Mouse (Mus musculus) midbrain, embryonic 14.5 days (tissue): ENCODE results near the gene Xpo4. TPM values are rescaled to one million over a fixed set of nuclear protein-coding genes. Genes with fewer than 3 reads are reported as not detected.

Experiments
- ATAC-seq: fragments of 200-750 bp; cut with Nextera tagmentation; 2 replicates; pipeline ENCODE4 v1.8.0; 2017; ENCODE audit warnings: moderate number of reproducible peaks, moderate library complexity; ENCODE audit not compliant: low FRiP score, low TSS enrichment
- DNase-seq: peaks from one replicate; pipeline ENCODE4 v3.0.0-alpha.2; 2015
- H3K27ac ChIP-seq: fragments of 300-500 bp; sonication (generic); replicated peaks from 2 replicates; pipeline ENCODE4 v1.5.1; 2014; ENCODE audit warnings: mild to moderate bottlenecking, low read depth, low read length, moderate library complexity
- H3K27me3 ChIP-seq: fragments of 300-500 bp; sonication (generic); 2 replicates; pipeline ENCODE4 v1.6.1; 2014; ENCODE audit warnings: low read length, control low read depth, mixed read lengths; ENCODE audit not compliant: control insufficient read depth, insufficient read depth
- H3K36me3 ChIP-seq: fragments of 300-500 bp; sonication (generic); 2 replicates; pipeline ENCODE4 v1.6.1; 2014; ENCODE audit warnings: low read length, control low read depth; ENCODE audit not compliant: control insufficient read depth, insufficient read depth
- H3K4me1 ChIP-seq: fragments of 300-500 bp; sonication (generic); 2 replicates; pipeline ENCODE4 v1.6.1; 2014; ENCODE audit warnings: mild to moderate bottlenecking, antibody characterized with exemption, low read length, control low read depth; ENCODE audit not compliant: control insufficient read depth, insufficient read depth
- H3K4me2 ChIP-seq: fragments of 300-500 bp; sonication (generic); 2 replicates; pipeline ENCODE4 v1.6.1; 2014; ENCODE audit warnings: mild to moderate bottlenecking, low read length, moderate library complexity
- H3K4me3 ChIP-seq: fragments of 300-500 bp; sonication (generic); replicated peaks from 2 replicates; pipeline ENCODE4 v1.5.1; 2014; ENCODE audit warnings: low read depth, low read length
- H3K9ac ChIP-seq: fragments of 300-500 bp; sonication (generic); replicated peaks from 2 replicates; pipeline ENCODE4 v1.6.1; 2014; ENCODE audit warnings: mild to moderate bottlenecking, low read length, moderate library complexity
- H3K9me3 ChIP-seq: fragments of 300-500 bp; sonication (generic); 2 replicates; pipeline ENCODE4 v1.6.1; 2016; ENCODE audit warnings: low read length, control low read depth, mixed read lengths; ENCODE audit not compliant: control insufficient read depth
- WGBS: fragments of 180-500 bp; shearing (Covaris S2); extraction: QIAGEN DNeasy Blood & Tissue Kit; methylation state at CpG from one replicate; pipeline ENCODE4 v1.1.7; 2014; 5-methylcytosine and 5-hydroxymethylcytosine counted together
- polyA plus RNA-seq: library from polyadenylated mRNA; unstranded; fragments of >200 nt; fragmentation: Nextera tagmentation; extraction: Ambion mirVana; gene quantifications from 2 replicates; pipeline ENCODE4 v1.2.1, GENCODE M21; 2014

Gene Xpo4
- polyA plus RNA-seq, 1 experiment from 2014 or later = 18.7 TPM

DNA sequence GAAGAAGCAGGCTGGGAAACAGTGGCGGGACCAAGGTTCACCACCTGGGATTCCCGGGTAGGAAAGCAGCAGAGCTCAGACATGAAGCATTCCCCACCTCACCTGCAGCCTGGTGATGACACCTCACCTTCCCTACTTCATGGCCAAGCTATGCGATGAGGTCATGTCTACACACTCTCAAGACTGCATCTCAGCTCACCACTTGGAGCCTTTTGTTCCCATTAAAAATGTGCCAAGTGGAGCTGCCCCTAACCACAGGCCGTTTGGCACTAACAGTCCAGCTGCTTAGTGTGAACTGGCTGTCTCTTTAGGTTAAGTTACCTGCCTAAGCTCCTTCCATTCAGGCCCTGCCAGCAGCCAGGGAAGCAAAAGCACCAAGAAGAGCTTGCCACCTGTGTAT is 39.8 kb upstream of the Xpo4 start:
- Histone ChIP-seq H3K27ac (no peak overlapping the region), H3K4me1 (peaks cover 29% of the 10 kb centered on the region), H3K9ac (no peak overlapping the region), H3K4me3 (no peak overlapping the region), H3K9me3 (no peaks in the 10 kb centered on the region), H3K4me2 (no peak overlapping the region), H3K27me3 (no peaks in the 10 kb centered on the region), H3K36me3 (peaks cover 3% of the 10 kb centered on the region)
- ATAC-seq (no peak), DNase-seq (no peak)
- 86% methylated on average over 4 of the region's 4 CpGs for WGBS

- DNase-seq = peak; percentile 61
- peaks cover 5% of the 10 kb centered on the region; the same call in 1 of the 2 replicates for H3K4me1 ChIP-seq
- peak overlapping the region; percentile 57 for H3K27ac ChIP-seq
- peaks cover 24% of the 10 kb centered on the region for H3K36me3 ChIP-seq
- no peak overlapping the region for H3K4me3 ChIP-seq
- no peak overlapping the region for H3K4me2 ChIP-seq
- 54% methylated on average over 12 of the region's 12 CpGs for WGBS
- peak; percentile 57; the same call in 1 of the 2 replicates for ATAC-seq
- no peaks in the 10 kb centered on the region for H3K9me3 ChIP-seq
- H3K27me3 ChIP-seq = no peaks in the 10 kb centered on the region
- H3K9ac ChIP-seq = no peak overlapping the region
Measured at GRCm38 (mm10) chr14:57701915-57702477, 36.8 kb upstream of the Xpo4 start.

DNA sequence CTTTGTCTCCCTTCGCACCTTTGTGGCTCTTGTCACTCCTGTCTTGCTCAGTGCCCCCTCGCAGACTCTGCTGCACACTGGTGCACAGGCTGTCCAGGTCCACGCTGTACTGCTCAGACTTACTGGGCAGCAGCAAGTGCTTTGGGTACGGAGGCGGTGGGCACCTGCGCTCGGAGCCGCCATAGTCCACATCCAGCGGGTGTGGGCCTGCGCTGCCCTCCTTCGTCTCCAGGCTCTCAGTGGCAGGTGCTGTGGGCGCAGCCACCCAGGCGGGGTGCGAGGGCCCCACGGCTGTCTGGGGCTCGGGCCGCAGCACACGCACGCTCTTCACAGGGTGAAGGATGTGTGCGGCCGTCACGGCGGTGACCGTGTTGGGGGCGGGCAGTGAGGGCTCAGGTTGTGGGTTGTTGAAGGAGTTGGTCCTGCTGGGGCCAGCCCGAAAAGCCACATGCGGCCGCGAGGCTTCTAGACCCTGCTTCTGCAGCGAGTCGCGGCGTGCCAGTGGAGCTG is 34.3 kb upstream of the Xpo4 start:
- Histone ChIP-seq H3K4me2 (no peak overlapping the region), H3K36me3 (peaks cover 42% of the 10 kb centered on the region), H3K9me3 (no peaks in the 10 kb centered on the region), H3K4me3 (no peak overlapping the region), H3K27me3 (no peaks in the 10 kb centered on the region), H3K9ac (no peak overlapping the region), H3K27ac (no peak overlapping the region), H3K4me1 (no peaks in the 10 kb centered on the region)
- WGBS = 97% methylated on average over 33 of the region's 33 CpGs
- no peak for DNase-seq
- ATAC-seq = no peak

- H3K4me1 ChIP-seq = no peaks in the 10 kb centered on the region
- no peak overlapping the region for H3K4me3 ChIP-seq
- H3K9me3 ChIP-seq = no peaks in the 10 kb centered on the region
- H3K27me3 ChIP-seq = no peaks in the 10 kb centered on the region
- H3K9ac ChIP-seq = no peak overlapping the region
- WGBS = 90% methylated on average over 10 of the region's 10 CpGs
- no peak overlapping the region for H3K27ac ChIP-seq
- DNase-seq (no peak), ATAC-seq (no peak)
- H3K36me3 ChIP-seq = peaks cover 47% of the 10 kb centered on the region
- H3K4me2 ChIP-seq = no peak overlapping the region
Measured at GRCm38 (mm10) chr14:57699016-57699415, 33.8 kb upstream of the Xpo4 start.

DNA sequence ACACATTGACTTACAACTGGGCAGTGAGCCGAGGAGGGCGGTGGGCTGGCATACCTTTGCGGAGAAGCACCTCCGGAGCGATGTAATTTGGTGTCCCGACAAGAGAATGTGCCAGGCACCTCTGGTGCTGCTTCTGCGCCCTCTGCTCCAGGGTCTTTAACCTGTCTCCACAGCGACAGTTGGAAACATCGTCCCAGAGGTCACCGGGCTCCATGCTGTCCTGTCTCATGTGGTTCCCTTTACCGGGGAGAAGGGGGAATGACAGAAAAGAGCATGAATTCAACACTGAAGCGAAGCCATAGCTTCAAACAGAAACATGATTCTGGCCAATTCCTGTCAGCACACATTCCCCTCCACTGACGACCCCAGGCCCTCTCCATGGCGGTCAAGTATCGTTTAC is 30.8 kb upstream of the Xpo4 start:
- DNase-seq = no peak
- Histone ChIP-seq H3K9me3 (no peaks in the 10 kb centered on the region), H3K4me3 (no peak overlapping the region), H3K4me1 (no peaks in the 10 kb centered on the region), H3K9ac (no peak overlapping the region), H3K27me3 (no peaks in the 10 kb centered on the region), H3K36me3 (peaks cover 50% of the 10 kb centered on the region), H3K4me2 (no peak overlapping the region), H3K27ac (no peak overlapping the region)
- 97% methylated on average over 15 of the region's 15 CpGs for WGBS
- ATAC-seq = no peak

GRCm38 (mm10) chr14:57695550-57695949 is 30.3 kb upstream of the Xpo4 start:
- no peak overlapping the region for H3K9ac ChIP-seq
- DNase-seq (no peak), ATAC-seq (no peak)
- no peak overlapping the region for H3K27ac ChIP-seq
- H3K36me3 ChIP-seq = peaks cover 55% of the 10 kb centered on the region
- H3K4me3 ChIP-seq = no peak overlapping the region
- no peaks in the 10 kb centered on the region for H3K4me1 ChIP-seq
- H3K27me3 ChIP-seq = no peaks in the 10 kb centered on the region
- WGBS = 90% methylated on average over 8 of the region's 8 CpGs
- no peaks in the 10 kb centered on the region for H3K9me3 ChIP-seq
- H3K4me2 ChIP-seq = no peak overlapping the region

DNA sequence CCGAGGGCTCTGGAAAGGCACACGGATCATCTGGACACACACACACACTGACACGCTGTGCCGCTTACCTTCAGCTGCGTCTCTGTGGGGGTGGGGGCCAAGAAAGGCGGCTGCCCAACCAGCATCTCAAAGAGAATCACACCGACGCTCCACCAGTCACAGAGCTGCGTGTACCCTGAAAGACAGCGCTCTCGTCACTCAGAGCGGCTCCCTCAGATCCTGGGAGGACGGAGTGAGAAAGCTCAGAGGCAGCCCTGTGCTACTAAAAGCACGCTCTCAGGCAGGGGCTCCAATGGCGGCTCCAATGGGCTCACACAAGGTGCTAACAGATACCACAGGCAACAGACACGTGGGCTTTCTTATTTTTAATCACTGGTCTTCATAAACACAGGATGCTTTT is 29.0 kb upstream of the Xpo4 start:
- peaks cover 49% of the 10 kb centered on the region for H3K36me3 ChIP-seq
- no peaks in the 10 kb centered on the region for H3K9me3 ChIP-seq
- no peak for ATAC-seq
- H3K27ac ChIP-seq = no peak overlapping the region
- H3K4me2 ChIP-seq = no peak overlapping the region
- H3K9ac ChIP-seq = no peak overlapping the region
- 86% methylated on average over 16 of the region's 16 CpGs for WGBS
- H3K4me3 ChIP-seq = no peak overlapping the region
- H3K27me3 ChIP-seq = no peaks in the 10 kb centered on the region
- no peak for DNase-seq
- H3K4me1 ChIP-seq = no peaks in the 10 kb centered on the region

DNA sequence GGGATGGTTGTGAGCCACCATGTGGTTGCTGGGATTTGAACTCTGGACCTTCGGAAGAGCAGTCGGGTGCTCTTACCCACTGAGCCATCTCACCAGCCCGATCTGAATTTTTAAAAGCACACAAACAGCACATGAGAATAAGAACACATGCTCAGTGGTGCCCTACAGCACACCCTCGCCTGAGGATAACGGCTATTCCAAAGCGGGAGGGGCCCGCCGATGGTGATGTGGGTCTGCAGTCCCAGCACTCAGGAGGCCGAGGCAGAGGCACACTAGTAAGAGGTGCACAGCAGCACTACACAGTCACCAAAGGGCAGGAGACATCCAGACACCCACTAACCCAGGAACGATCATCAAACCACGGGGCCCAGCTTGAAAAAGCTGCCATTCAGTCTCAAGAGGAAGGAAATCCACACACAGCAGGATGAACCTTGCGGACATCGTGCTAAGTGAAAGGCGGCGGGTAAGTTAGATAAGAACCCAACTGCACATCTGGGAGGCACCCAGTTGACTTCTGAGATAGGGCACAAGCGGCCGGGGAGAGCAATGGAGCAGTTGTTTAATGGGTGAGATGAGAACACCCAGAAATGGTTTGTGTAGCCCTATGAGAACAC is 27.4 kb upstream of the Xpo4 start:
- ATAC-seq (no peak), DNase-seq (no peak)
- H3K27me3 ChIP-seq = no peaks in the 10 kb centered on the region
- no peak overlapping the region for H3K27ac ChIP-seq
- no peaks in the 10 kb centered on the region for H3K9me3 ChIP-seq
- H3K4me1 ChIP-seq = no peaks in the 10 kb centered on the region
- H3K4me2 ChIP-seq = no peak overlapping the region
- peaks cover 44% of the 10 kb centered on the region for H3K36me3 ChIP-seq
- WGBS = 92% methylated on average over 17 of the region's 17 CpGs
- H3K4me3 ChIP-seq = no peak overlapping the region
- no peak overlapping the region for H3K9ac ChIP-seq

GRCm38 (mm10) chr14:57691316-57691715 is 26.1 kb upstream of the Xpo4 start:
- whole genome bisulfite sequencing = 94% methylated on average over 24 of the region's 24 CpGs
- Histone ChIP-seq H3K27me3 (no peaks in the 10 kb centered on the region), H3K4me2 (no peak overlapping the region), H3K9me3 (no peaks in the 10 kb centered on the region), H3K4me1 (no peaks in the 10 kb centered on the region), H3K36me3 (peaks cover 35% of the 10 kb centered on the region), H3K9ac (no peak overlapping the region), H3K27ac (no peak overlapping the region), H3K4me3 (no peak overlapping the region)
- DNase-seq = no peak
- no peak for ATAC-seq
